Mouse (Mus musculus): ENCODE data around the gene Gimap8.
"Not testable (repeated sequence)": the region's sequence is repeated elsewhere in the genome, so short reads cannot be mapped to it uniquely, and the experiment has no call there.

Gene Gimap8

DNA sequence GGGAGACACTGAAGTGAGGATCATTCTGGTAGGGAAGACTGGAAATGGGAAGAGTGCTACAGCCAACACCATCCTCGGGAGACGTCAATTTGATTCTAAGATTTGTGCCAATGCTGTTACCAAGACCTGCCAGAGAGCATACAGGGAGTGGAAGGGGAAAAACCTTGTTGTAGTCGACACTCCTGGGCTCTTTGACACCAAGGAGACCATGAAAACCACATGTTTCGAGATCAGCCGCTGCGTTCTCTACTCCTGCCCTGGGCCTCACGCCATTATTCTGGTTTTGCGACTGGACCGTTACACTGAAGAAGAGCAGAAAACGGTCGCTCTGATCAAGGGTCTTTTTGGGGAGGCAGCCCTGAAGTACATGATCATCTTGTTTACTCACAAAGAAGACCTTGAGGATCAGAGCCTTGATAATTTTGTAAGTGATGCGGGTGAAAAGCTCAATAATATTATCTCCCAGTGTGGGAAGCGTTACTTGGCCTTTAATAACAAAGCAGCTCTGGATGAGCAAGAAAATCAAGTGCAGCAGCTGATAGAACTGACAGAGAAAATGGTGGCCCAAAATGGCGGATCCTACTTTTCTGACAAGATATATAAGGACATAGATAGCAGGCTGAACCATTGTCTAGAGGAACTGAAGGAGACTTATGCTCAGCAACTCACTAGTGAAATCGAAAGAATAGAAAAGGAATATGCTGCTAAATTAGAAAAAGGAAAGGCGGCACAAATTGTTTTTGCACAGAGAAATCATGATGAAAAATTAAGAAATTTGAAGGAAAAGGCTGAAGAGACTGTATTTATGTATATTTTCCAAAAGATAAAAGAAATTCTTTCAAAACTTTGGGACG lies 30.7 kb downstream of the Gimap8 start:
- DNase-seq (ENCODE audit: low read depth, low spot score), result no peak

DNA sequence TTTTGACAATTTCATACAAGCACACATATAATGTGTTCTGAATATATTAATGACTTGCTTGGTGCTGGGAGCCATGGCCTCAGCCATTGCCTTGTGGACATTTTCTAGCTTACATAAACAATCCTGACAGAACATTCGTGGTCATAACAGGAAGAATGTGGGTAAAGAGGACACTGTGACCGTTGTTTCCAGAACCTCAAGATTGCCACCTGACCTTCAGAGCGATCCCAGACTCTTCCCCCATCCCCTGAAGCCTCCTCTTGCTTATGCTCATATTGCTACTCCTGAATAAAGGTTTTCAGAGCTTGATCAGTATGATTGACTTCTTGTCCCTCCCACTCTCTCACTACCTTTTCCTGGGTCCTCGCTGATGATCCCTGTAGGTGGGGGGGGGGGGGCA lies 31.4 kb downstream of the Gimap8 start:
- no peak for DNase-seq (ENCODE audit: low read depth, low spot score)

DNA sequence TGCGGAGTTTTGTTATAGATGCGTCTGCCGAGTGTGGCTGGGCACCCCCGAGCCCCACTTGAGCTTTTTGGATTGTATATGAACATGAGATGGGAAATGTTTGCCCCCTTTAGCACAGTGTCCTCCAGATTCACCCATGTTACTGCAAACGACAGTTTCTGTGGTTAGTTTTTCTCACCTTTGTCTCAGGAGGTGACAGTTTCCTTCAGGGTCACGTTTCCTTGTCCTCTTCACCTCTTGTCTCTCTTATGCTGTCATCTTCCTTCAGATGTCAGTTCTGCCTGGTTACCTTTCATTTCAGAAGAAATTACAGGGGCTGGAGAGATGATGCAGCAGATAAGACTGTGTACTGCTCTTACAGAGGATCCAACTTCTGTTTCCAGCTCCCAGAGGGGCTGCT lies 32.7 kb downstream of the Gimap8 start:
- DNase-seq (ENCODE audit: low read depth, low spot score), result no peak

DNA sequence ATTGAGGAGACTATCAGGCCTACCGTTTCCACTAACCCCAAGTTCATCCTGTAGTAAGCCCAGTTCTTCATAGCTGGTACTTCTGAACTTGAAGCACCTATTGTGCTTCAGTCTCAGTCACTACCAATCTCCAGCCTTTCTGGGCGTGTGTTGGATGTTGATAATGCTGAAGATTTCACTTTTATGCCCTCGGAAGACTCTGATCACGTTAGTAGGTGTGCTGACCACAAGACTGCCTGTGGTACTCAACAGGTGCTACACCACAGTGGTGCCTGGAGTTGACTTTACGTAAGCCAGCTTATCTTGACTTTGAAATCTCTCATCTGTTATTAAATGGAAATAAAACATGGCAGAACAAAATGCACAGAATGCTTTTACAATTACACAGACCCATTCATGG lies 33.4 kb downstream of the Gimap8 start:
- DNase-seq (ENCODE audit: low read depth, low spot score), result no peak

DNA sequence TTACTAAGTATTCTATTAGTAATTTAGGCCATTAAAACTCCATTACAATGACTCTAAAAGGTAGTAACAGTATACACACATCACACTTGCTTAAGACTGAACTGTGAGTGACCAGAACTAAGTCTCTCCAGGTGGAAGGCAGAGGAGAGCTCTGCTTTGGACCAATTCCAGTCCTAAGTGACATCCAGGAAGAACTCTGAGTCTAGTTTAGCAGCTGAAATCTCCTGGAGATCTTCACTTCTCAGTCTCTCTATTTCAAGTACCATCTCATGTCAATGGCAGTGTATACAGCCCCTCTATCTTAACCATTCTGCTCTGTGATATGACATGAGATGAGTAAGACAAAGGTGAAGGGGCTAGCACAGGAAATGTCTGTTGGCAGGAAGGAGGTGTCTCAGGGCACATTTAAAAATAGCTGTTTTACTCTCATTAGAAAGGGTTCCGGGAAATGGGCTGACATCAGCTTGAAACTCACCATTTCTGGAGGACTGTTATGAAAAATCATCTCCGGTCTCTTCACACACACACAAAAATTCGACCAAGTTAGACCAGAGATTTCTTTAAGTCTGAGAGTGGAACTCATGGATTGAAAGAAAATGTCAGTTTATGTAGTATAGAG lies 34.5 kb downstream of the Gimap8 start:
- no peak for DNase-seq (ENCODE audit: low read depth, low spot score)

DNA sequence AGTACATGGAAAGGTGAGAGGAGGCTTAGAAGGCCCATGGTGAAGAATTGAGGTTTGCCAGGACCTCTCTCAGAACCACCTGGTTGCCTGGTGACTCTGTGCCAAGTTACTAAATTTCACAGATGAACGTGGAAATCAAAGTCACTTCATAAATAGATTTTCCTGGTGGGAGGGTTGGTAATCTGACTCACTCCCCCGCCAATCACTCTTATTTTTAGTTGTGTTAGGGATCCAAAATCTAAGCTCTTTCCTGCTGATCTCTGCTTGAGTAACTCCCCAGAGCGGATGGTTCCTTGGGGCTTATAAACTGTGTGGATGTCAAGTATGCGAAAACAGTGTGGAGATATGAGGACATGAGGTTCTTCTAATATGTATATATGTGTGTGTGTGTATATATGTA lies 35.2 kb downstream of the Gimap8 start:
- DNase-seq (ENCODE audit: low read depth, low spot score), result no peak

DNA sequence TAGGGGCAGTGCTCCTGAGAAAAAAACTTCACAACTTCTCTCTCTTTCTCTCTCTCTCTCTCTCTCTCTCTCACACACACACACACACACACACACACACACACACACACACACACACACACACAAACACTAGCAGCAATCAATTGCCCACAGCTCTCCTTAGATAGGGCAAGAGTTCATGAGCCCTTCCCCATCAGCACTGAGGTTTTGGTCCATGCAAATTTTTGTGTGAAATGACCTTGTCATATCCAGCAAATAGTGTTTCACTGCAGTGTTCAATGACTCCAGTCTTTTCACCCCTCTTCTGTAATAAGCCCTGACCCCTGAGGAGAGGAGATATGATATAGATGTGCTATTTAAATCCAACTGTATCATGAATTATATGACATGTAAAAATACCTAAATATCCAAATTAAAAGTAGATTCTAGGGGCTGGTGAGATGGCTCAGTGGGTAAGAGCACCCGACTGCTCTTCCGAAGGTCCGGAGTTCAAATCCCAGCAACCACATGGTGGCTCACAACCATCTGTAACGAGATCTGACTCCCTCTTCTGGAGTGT lies 36.3 kb downstream of the Gimap8 start:
- not testable (repeated sequence) for DNase-seq (ENCODE audit: low read depth, low spot score)

DNA sequence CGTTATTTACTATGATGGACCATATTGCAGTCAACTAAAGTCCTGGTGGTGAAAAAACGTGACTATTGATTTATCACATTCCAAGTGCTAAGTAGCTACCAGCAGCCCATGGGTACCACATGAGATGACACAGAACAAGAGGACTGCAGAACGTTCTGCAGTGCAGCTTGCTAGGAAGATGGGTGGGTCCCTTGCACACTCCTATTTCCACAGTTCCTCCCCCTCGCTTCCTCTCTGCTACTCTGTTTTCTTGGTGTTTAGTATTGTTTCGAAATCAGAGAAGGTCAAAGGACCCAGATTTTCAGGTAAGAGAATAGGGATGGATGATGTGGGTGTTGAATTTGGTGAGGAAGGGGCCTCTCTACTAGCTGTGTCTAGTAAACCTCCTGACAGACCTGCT lies 37.3 kb downstream of the Gimap8 start, which contains the start of gene Gimap4:
Gene Gimap4, plus strand, starts transcription at position 231 of the 400 bp plus-strand sequence.
- no peak for DNase-seq (ENCODE audit: low read depth, low spot score)

DNA sequence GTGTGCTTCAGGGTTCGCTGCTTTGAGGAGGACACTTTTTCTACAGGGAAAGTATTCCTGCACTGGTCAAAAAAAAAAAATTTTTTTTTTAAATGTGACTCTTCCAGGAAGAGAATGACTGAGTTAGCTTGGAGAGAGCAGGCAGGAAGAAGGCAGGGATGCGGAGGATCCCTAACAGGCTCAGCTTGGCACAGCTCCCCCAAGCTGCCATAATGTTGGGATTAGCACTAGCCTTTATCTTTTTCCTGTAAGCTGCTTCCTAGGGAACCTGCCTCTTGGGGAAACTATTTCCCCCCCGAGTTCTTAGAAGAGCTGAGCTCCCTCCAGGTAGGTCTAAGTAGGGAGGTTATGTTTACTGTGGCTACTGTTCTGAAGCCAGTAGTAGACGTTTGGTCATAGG lies 37.8 kb downstream of the Gimap8 start:
- DNase-seq (ENCODE audit: low read depth, low spot score), result no peak

DNA sequence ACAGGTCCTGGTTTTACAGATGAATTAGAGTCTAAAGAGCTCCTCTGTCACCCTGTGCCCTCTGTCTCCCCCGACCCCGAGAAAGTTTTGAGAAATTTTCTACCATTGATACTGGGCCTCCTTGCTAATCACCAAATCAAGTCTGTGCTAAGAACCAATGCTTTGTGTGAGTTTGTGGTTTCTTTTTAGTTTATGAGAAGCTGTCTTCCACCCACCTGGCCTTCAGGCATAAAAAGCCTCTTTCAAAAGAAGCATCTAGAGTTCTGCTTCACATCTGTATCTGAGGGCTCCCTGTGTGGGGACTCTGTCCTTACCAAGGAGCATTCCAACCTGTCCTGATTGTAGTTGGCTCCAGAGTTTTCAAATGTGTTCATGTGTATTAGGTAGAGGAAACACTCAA lies 38.2 kb downstream of the Gimap8 start:
- no peak for DNase-seq (ENCODE audit: low read depth, low spot score)

DNA sequence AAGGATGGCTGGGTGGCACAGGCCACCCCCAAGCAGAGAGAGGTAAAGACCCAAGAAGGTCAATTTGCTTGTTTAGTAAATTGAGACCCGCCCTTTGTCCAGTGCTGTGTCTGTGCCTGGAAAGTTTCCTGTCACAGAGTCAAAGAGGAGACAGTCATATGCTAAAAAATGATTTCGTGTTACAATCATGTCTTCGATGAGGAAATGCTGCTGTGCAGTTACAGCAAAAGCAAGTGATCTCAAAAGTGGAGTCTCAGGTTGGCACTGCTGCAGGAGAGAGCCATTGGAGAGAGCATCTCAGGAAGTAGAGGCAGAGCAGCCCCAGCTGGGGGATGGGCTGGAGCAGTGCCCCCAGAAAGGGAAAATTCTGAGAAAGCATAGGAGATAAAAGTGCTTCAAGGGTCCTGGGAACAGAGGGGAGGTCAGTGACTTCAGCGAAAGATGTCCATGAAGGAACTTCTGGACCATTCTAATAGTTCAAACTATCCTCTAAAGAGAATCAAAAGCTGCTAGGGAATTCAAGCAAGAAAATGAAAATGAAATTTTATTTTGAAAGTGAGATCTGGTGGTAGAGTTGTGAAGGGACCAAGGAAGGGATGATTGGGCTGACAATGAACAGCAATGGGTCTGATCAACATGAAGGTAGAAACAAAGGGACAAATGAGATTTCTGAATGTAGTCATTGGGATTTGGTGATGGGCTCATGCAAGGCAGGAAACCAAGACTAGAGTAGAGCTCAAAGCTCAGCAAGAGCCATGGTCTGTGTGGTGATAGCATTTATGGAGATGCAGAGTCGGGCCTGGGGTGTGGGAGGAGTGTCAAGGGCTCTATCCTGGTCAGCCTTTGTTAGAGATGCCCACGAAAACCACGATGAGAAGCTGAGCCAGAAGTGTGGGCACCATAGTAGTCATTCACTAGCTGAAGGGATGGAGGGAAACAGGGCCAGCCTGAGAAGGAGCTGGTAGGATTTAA lies 38.9 kb downstream of the Gimap8 start:
- DNase-seq (ENCODE audit: low read depth, low spot score), result no peak

DNA sequence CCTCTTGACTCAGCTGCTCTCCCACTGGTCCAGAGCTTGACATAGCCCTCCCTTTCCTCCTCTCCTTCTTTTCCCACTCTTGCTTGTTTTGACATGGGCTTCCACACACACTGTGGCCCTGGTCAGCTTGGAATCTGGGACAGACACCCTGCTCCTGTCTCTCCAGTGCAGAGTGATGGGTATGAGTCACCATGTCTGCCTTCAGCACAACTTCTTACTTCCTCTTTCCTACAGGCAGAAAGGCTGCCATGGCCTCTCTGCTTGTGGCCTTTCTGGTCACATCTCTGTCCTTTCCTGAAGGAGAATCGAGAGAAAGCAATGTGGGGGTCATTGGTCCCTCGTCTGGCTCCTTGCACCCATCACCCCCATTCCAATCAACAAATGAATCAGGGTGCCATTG lies 40.0 kb downstream of the Gimap8 start:
- no peak for DNase-seq (ENCODE audit: low read depth, low spot score)

DNA sequence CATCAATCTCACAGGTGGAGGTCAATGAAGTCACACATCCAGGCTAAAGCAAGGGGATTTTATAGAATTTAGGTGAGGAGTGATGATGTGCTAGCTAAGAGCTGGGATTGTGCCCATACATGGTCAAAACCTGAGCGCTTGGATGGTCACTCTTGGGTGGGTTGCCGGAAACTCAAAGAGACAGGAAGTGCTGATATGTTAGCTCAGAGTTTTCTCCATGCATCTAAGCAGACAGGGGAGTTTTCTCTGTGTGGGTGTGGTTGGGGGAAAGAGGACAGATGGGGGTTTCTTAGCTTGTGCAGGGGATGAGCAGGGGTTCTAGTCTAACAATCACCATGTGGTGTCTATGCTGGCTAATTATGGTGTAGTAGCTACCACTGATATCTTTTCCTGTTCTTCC lies 42.3 kb downstream of the Gimap8 start:
- no peak for DNase-seq (ENCODE audit: low read depth, low spot score)

DNA sequence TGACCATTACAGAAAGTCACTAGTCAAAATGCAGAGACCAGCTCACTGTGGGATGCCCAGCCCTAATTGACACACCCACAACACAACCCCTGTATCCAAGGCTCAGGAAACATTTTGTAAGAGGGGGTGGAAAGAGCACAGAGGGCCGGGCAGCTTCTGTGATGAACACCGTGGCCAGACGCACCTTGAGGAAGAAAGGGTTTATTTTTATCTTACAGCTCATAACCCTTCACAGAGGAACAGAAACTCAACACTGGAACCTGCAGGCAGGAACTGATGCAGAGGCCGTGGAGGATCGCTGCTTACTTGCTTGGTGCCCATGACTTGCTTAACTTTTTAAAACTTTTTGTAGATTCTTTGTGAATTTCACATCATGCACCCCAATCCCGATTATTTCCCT lies 45.9 kb downstream of the Gimap8 start:
- DNase-seq (ENCODE audit: low read depth, low spot score), result no peak

DNA sequence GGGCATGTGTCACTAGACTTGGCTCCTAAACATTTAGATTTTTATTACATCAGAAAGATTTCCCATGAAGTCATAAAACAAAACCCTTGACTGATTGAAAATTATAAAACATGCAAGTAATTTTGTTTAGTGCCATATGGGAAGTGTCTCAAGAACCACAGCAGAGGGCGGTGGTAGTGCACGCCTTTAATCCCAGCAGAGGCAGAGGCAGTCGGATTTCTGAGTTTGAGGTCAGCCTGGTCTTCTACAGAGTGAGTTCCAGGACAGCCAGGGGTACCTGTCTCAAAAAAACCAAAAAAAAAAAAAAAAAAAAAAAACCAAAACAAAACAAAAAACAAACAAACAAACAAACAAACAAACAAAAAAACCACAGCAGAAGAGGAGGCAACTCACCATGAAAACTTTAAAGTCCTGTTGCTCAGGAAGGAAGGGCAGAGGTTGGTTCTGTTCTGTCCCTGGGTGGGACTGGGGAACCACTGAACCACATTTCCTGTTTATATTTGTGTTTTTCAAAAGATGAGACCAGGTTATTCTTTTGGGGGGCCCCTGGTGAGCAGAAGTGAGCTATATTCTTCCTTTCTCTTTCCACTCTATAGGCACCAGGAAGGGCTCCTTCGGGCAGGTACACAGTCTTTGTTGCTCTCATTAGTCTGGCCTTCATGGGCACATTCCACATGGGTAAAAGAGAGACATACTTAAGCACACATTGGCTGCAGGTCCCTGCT lies 50.0 kb downstream of the Gimap8 start:
- DNase-seq (ENCODE audit: low read depth, low spot score), result no peak

DNA sequence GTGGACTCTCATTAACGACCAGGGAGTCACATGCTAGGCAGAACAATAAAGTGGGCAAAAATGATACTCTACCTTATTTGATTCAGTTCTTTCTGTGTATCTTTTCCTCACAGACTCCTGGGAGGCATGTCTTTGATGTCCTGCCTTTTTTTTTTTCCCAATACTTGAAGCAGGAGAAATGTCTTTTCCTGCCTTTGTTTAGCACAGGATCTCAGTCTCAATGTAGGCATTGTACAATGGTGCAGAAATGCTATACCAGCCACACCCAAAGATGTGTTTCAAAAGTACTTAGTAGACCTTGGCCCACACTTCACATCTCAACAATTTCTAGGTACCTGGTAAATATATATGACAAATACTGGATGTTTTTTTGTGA lies 50.5 kb downstream of the Gimap8 start:
- DNase-seq (ENCODE audit: low read depth, low spot score), result no peak

DNA sequence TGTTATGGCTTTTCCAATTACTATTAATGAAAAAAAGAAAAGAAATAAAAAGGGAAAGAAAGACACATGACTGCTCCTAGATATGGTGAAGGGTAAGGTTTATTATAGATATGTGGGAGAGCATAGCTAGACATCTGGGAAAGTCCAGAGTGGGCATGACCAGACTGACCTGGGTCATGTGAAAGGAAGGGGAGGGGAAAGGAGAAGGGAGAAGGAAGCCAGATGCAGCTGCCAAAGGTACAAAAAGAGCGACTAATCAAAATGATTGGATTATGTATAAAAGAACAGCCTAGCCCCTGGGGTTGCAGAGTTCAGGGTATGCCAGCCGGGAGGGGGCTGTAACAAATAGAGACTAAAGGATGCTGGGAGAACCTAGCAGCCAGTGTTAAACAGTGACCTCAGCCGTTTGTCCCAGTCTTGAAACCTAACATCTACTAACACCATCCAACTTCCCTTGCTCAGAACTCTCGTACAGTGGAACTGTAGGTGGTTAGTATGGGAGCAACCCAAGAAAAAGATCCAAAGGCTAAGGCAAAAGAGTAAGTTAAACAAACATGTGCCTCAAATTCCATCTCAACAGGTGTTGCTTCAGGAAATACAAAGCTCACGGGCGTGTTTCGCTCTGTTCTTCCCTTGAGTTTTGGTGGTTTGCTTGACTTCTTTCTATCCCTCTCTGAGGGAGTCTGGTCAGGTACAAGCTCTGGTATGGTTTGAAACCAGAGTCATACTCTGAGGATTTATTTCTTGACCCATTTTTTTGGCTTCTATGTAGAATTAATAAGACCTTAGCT lies 51.2 kb downstream of the Gimap8 start:
- no peak for DNase-seq (ENCODE audit: low read depth, low spot score)

DNA sequence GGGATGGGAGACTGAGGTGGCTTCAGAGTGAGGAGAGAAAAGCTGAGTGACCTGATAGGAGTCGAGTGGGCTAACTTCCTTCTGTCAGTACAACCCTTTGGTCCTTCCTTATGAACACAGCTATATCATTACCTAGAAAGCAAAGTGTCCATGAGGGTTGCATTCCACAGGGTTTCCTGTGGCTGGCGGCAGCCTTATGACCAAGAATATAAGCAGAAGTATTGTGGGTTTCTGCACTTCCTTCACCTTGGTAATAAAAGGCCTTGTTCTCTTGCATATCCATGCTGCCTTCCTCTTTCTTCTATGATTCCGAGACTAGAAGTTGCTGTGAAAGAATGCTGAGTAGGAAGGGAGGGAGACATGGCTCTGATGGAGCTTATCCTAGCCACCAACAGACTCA lies 51.9 kb downstream of the Gimap8 start:
- no peak for DNase-seq (ENCODE audit: low read depth, low spot score)

DNA sequence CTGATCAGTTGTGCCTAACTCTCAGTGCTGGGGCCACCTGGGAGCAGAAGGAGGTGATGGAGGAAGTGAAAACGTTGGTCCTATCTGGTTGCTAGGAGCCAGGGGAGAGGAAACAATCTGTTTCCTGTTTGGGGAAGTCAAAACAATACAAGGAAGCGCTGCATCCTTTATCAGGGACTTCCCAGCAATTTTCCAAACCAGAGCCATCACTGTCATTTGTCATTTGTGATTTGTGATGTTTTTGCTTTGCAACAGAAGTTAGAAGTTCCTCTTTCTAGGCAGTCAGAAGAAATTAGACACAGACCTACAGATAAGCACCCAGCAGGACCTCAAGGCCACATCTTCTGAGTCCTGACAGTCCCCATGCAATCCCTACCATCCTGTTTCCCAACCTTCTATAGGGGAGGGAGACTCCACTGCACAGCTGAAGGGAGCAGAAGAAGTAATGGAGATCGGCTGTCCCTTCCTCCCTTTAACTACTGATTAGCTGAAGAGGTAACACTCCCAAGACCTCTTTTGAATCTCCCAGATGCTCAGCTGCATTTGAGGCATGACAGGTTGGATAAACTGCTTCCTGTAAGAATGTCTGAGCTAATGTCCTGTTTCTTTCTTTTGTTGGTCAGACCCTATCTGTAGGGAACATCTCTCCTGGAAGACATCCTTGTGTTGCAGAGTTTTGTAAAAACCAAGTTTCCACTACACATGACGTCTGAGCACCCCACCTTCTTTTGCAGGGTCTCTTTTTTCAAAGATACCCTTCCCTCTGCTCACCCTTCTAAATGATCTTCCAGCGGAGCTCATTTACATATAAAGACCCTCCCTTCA lies 53.4 kb downstream of the Gimap8 start:
- DNase-seq (ENCODE audit: low read depth, low spot score), result no peak

DNA sequence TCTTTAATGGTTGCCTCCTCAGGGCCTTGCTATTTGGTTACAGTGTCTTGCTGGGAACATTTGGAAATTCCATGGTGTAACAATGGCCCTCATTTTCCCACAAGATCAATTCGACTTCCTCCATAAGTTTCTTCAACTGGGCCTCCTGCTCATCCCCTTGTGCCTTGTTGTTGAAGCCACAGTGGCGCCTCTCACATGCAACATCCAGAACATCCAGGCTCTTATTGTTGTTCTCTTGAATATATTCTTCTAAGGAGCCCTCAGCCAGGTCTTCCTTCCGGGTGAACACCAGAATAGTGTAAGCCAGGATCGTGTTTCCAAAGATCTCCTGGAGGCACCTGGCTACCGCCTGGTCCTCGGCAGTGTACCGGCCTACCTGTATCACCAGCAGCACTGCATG lies 55.1 kb downstream of the Gimap8 start:
- no peak for DNase-seq (ENCODE audit: low read depth, low spot score)
